Mouse (Mus musculus) embryonic facial prominence, embryonic 10.5 days (tissue): Measurements from ENCODE around the gene Srbd1. TPM values are rescaled to one million over a fixed set of nuclear protein-coding genes. Genes with fewer than 3 reads are reported as not detected.
A peak's percentile ranks its signal among the peaks of the same experiment; 100 is the strongest.

Experiments
- DNase-seq: peaks from one replicate; pipeline ENCODE4 v3.0.0-alpha.2; 2017; ENCODE audit warnings: low spot score
- H3K27ac ChIP-seq: fragments of 300-500 bp; sonication (generic); replicated peaks from 2 replicates; pipeline ENCODE4 v1.5.1; 2016; ENCODE audit warnings: mild to moderate bottlenecking
- H3K27me3 ChIP-seq: fragments of 300-500 bp; sonication (generic); replicated peaks from 2 replicates; pipeline ENCODE4 v1.6.1; 2016; ENCODE audit warnings: low read depth, mild to moderate bottlenecking; ENCODE audit not compliant: poor library complexity, severe bottlenecking
- H3K36me3 ChIP-seq: fragments of 300-500 bp; sonication (generic); replicated peaks from 2 replicates; pipeline ENCODE4 v1.6.1; 2016; ENCODE audit warnings: mild to moderate bottlenecking, moderate library complexity
- H3K4me1 ChIP-seq: fragments of 300-500 bp; sonication (generic); 2 replicates; pipeline ENCODE4 v1.6.1; 2016
- H3K4me3 ChIP-seq: fragments of 300-500 bp; sonication (generic); 2 replicates; pipeline ENCODE4 v1.5.1; 2016; ENCODE audit warnings: mild to moderate bottlenecking, moderate library complexity
- H3K9me3 ChIP-seq: fragments of 300-500 bp; sonication (generic); 2 replicates; pipeline ENCODE4 v1.6.1; 2016; ENCODE audit warnings: mild to moderate bottlenecking
- WGBS: fragments of 180-500 bp; shearing (Covaris S2); methylation state at CpG from one replicate; pipeline ENCODE4 v1.1.7; 2016; 5-methylcytosine and 5-hydroxymethylcytosine counted together
- polyA plus RNA-seq: library from polyadenylated mRNA; unstranded; fragments of >200 nt; fragmentation: Nextera tagmentation; extraction: Ambion mirVana; gene quantifications from 2 replicates; pipeline ENCODE4 v1.2.1, GENCODE M21; 2016

Srbd1 gene
- polyA plus RNA-seq, 1 experiment from 2014 or later: 24.5 TPM

GRCm38 (mm10) chr17:86167320-86168230, 22.6 kb upstream of the Srbd1 start, which contains the start of gene Prkce:
Gene Prkce, plus strand, starts transcription at chr17:86167785.
- Histone ChIP-seq H3K27me3 (peaks cover 30% of the 10 kb centered on the region), H3K4me3 (peak within 1 kb of the TSS; percentile 83), H3K9me3 (no peaks in the 10 kb centered on the region), H3K36me3 (no peaks in the 10 kb centered on the region), H3K27ac (peak within 1 kb of the TSS; percentile 93), H3K4me1 (peaks cover 45% of the 10 kb centered on the region)
- DNase-seq: peak; percentile 92
- under 1% methylated on average over 115 of the region's 115 CpGs for WGBS

DNA sequence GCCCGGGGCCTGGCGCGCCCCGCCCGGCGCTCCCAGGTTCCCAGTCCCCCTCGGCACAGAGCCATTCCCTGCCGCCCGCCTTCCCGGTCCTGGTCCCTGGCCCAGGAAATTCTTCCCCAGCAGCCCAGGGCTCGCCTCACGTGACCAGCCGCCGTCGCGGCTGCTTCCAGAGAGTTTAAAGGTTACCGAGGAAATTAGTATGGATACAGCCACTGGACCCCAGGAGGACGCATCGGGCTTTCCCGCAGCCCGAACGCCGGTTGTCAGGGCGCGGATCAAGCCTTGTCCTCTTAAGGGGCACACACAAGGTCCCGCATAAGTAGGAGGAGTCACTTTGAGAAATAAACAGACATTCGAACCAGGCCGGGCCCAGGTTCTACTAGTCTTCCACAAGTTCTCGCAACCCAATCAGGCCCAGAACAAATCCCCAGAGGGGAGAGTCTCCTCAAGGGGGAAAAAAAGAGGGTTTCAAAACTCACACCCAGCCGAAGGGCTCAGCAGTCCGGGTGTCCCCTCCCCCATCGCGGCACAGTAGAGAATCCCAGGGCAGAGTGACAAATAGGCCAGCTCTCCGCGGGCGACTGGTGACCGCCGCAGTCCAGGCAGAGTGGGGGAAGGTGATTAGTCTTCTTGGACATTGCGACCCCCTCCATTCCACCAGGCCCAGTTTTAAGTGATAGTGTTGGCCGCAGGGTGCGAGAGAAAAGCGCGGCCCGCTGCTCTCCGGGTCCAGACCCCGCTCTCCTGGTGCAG, 21.8 kb upstream of the Srbd1 start:
- peaks cover 29% of the 10 kb centered on the region for H3K27me3 ChIP-seq
- H3K36me3 ChIP-seq: no peaks in the 10 kb centered on the region
- no peaks in the 10 kb centered on the region for H3K9me3 ChIP-seq
- DNase-seq: peak; percentile 82
- under 1% methylated on average over 46 of the region's 46 CpGs for WGBS
- H3K4me3 ChIP-seq: peak overlapping the region; percentile 83
- H3K4me1 ChIP-seq: peaks cover 48% of the 10 kb centered on the region
- peak overlapping the region; percentile 93 for H3K27ac ChIP-seq

GRCm38 (mm10) chr17:86166051-86166566, 21.1 kb upstream of the Srbd1 start:
- 2% methylated on average over 19 of the region's 19 CpGs for WGBS
- Histone ChIP-seq H3K36me3 (no peaks in the 10 kb centered on the region), H3K9me3 (no peaks in the 10 kb centered on the region), H3K27ac (peak overlapping the region; percentile 93), H3K4me3 (peak overlapping the region; percentile 83), H3K4me1 (peaks cover 49% of the 10 kb centered on the region), H3K27me3 (peaks cover 25% of the 10 kb centered on the region)
- peak; percentile 45 for DNase-seq

- no peak overlapping the region for H3K4me3 ChIP-seq
- no peak for DNase-seq
- peaks cover 8% of the 10 kb centered on the region for H3K27me3 ChIP-seq
- H3K27ac ChIP-seq: no peak overlapping the region
- no peaks in the 10 kb centered on the region for H3K9me3 ChIP-seq
- H3K4me1 ChIP-seq: peaks cover 32% of the 10 kb centered on the region
- H3K36me3 ChIP-seq: no peaks in the 10 kb centered on the region
- 81% methylated on average over 7 of the region's 7 CpGs for WGBS
Observed at GRCm38 (mm10) chr17:86164416-86164815, 19.4 kb upstream of the Srbd1 start.

DNA sequence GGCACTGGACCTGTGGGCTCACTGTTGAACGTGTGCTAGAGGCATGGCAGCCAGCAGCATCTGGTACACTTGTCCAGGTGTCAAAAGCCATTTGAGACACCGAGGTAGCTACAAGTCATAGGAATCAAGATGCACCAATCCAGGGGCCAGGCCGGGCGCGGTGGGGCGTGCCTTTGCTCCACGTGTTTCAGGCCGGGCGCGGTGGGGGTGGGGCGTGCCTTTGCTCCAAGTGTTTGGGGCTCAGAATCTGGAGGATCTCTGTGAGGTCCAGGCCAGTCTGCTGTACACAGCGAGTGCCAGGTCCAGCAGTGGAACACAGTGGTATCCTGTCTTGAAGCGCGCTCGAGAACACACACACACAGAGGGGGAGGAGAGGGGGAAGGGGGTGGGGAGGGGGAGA, 17.7 kb upstream of the Srbd1 start:
- H3K36me3 ChIP-seq: no peaks in the 10 kb centered on the region
- peaks cover 19% of the 10 kb centered on the region for H3K4me1 ChIP-seq
- no peaks in the 10 kb centered on the region; the same call in 1 of the 2 replicates for H3K27me3 ChIP-seq
- H3K4me3 ChIP-seq: no peak overlapping the region
- peak; percentile 50 for DNase-seq
- 53% methylated on average over 15 of the region's 15 CpGs for WGBS
- H3K9me3 ChIP-seq: no peaks in the 10 kb centered on the region
- H3K27ac ChIP-seq: no peak overlapping the region

DNA sequence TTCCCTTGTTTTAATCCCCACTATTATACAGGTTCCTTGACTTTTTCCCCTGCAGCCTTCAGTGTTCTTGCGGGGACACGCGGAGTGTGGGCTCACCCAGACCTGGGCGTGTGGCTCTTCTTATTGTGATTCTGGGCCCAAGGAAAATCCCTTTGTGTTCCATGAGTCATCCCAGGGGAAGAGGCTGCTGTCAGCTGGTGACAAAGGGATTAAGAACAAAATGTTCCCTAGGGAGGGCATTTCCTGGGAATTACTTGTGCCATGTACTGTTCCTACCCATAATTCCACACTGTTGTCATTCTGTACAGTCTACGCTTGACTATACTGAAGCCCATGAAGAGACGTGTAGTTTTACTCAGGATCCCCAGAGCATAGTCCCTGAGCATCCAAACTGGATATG, 12.0 kb upstream of the Srbd1 start:
- H3K27me3 ChIP-seq: no peaks in the 10 kb centered on the region

GRCm38 (mm10) chr17:86150867-86151348, 5.9 kb upstream of the Srbd1 start:
- Histone ChIP-seq H3K27ac (no peak overlapping the region), H3K4me3 (no peak overlapping the region), H3K9me3 (no peaks in the 10 kb centered on the region), H3K27me3 (no peaks in the 10 kb centered on the region), H3K4me1 (peaks cover under 1% of the 10 kb centered on the region), H3K36me3 (no peaks in the 10 kb centered on the region)
- WGBS: 12% methylated on average over 5 of the region's 5 CpGs
- DNase-seq: peak; percentile 71

More for the DNA sequence above, 12.0 kb upstream of the Srbd1 start:
- no peak overlapping the region for H3K27ac ChIP-seq
- no peaks in the 10 kb centered on the region for H3K36me3 ChIP-seq
- H3K4me3 ChIP-seq: no peak overlapping the region
- peaks cover 6% of the 10 kb centered on the region; the same call in 1 of the 2 replicates for H3K4me1 ChIP-seq
- H3K9me3 ChIP-seq: no peaks in the 10 kb centered on the region
- DNase-seq: no peak
- WGBS: 85% methylated on average over 6 of the region's 6 CpGs

GRCm38 (mm10) chr17:86149726-86150125, 4.8 kb upstream of the Srbd1 start:
- no peak overlapping the region for H3K27ac ChIP-seq
- peaks cover 6% of the 10 kb centered on the region for H3K4me1 ChIP-seq
- DNase-seq: no peak
- 95% methylated on average over 1 of the region's 1 CpGs for WGBS
- H3K4me3 ChIP-seq: no peak overlapping the region
- H3K36me3 ChIP-seq: no peaks in the 10 kb centered on the region
- no peaks in the 10 kb centered on the region for H3K9me3 ChIP-seq
- H3K27me3 ChIP-seq: no peaks in the 10 kb centered on the region

DNA sequence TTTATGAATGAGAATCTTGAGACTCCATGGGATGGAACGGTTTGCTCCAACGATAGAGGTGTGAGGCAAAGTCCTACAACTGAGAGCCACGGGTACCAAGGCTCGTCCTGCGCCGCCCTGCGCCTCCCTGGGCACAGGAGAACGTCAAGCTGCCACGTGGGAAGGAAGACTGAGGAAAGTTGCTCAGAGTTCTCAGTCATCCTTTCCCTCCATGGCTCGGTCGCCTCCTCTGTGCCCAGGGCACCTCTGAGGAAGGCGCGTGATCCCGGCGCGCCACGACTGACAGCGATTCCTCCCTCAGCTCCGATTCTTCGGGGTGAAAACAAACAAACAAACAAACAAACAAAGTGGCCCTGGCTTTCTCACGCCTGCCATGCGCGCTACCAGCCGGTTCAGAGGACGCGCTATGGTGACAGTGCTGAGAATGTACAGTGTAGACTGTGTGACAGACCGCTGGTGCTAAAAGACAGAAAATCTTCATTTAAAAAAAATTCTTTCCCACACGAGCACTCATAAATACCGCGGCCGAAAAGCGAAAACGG, 367 bp downstream of the Srbd1 start:
- H3K9me3 ChIP-seq: no peaks in the 10 kb centered on the region
- peaks cover 14% of the 10 kb centered on the region for H3K4me1 ChIP-seq
- peaks cover 23% of the 10 kb centered on the region for H3K36me3 ChIP-seq
- H3K27me3 ChIP-seq: no peaks in the 10 kb centered on the region
- WGBS: under 1% methylated on average over 33 of the region's 33 CpGs
- peak; percentile 34 for DNase-seq
- H3K4me3 ChIP-seq: peak overlapping the region; percentile 80
- peak overlapping the region; percentile 81 for H3K27ac ChIP-seq

DNA sequence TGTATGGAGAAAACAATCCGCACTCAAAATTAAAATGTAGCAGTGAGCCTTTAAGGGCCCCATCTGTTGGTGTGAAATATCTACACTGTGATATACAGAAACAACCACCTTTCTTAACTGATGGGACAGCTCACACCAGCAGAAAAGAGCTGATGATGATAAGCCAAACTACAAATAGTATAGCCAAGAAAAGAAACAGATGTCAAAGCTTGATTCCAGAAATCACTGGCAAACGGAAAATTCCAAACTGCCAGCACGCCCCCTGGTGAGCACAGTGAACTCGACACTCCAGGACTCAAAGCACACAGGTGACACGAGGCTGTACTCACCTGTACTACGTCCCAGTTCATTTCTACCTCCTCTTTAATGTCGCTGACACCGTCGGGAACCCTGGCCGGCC, 9.1 kb downstream of the Srbd1 start:
- Histone ChIP-seq H3K36me3 (peaks cover 92% of the 10 kb centered on the region), H3K4me3 (no peak overlapping the region), H3K27me3 (no peaks in the 10 kb centered on the region), H3K27ac (no peak overlapping the region), H3K4me1 (no peaks in the 10 kb centered on the region), H3K9me3 (no peaks in the 10 kb centered on the region)
- WGBS: 82% methylated on average over 10 of the region's 10 CpGs
- no peak for DNase-seq

DNA sequence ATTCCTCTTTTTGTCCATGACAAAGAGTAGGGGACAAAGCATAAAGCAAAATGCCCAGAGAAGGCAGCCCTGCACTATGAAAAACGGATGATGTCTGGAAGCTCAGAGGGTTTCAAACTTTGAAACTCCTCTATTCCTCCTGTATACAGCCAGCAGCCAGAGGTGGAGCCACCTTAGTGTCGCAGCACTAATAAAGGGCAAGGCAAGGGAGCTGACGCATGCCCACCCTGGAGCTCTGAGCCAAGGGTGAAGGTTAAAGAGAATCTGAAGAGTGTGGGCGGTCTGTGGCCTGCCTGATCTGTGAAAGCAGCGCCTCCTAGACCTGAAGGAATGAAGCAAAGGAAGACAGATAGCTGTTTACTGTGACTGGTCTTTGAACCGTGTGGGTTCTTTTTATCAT, 10.5 kb downstream of the Srbd1 start:
- DNase-seq: no peak
- no peaks in the 10 kb centered on the region for H3K4me1 ChIP-seq
- H3K27me3 ChIP-seq: no peaks in the 10 kb centered on the region
- H3K36me3 ChIP-seq: peaks cover 95% of the 10 kb centered on the region
- H3K27ac ChIP-seq: no peak overlapping the region
- no peak overlapping the region for H3K4me3 ChIP-seq
- no peaks in the 10 kb centered on the region for H3K9me3 ChIP-seq
- 86% methylated on average over 6 of the region's 6 CpGs for WGBS

DNA sequence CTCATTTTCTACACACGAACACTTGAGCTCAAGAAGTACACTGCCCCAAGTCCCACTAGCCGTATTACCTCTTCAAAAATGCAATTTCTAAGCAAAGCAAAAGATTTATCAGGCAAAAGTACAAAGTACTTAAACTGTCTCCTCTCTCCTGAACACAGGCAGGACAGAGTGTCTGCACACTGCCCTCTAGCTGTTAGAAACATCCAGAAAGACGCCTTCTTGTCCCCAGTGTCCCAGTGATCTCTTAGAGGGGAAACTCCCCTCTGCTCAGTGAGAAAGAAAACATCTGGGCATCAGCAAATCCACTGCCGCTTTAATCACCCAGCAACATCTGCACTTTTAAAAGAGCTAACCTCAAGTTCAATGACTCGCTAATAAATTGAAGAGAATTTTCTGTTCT, 12.4 kb downstream of the Srbd1 start:
- H3K4me1 ChIP-seq: no peaks in the 10 kb centered on the region
- DNase-seq: no peak
- H3K27me3 ChIP-seq: no peaks in the 10 kb centered on the region
- no peak overlapping the region for H3K4me3 ChIP-seq
- no peak overlapping the region for H3K27ac ChIP-seq
- WGBS: 83% methylated on average over 5 of the region's 5 CpGs
- H3K9me3 ChIP-seq: no peaks in the 10 kb centered on the region
- peaks cover 95% of the 10 kb centered on the region for H3K36me3 ChIP-seq
